Mouse (Mus musculus) heart, adult 2 months (tissue): Measurements from ENCODE around the gene Olfr71.

ENCODE experiments used
- EP300 ChIP-seq: fragments of 200-500 bp; IDR thresholded peaks from 2 replicates; pipeline ENCODE4 v1.6.1; 2011; ENCODE audit warnings: low read depth, low read length, control low read depth; ENCODE audit not compliant: insufficient read depth
- POLR2A ChIP-seq: fragments of 200-500 bp; IDR thresholded peaks from 2 replicates; pipeline ENCODE4 v1.6.1; 2011; ENCODE audit warnings: mild to moderate bottlenecking, low read depth, low read length, control low read depth; ENCODE audit not compliant: insufficient read depth

- TF ChIP-seq EP300 = no peak
- no peak for TF ChIP-seq POLR2A
Measured at GRCm38 (mm10) chr4:43669428-43669794, 40.6 kb downstream of the Olfr71 start.
